Mouse (Mus musculus) heart, embryonic 14.5 days (tissue): Measurements from ENCODE around the gene Cd300lg. TPM values are rescaled to one million over a fixed set of nuclear protein-coding genes. Genes with fewer than 3 reads are reported as not detected.

Source experiments
- ATAC-seq: fragments of 200-750 bp; cut with Nextera tagmentation; 2 replicates; pipeline ENCODE4 v1.8.0; 2017; ENCODE audit warnings: low read depth, moderate TSS enrichment; ENCODE audit not compliant: insufficient number of reproducible peaks, insufficient read depth, low FRiP score
- H3K27ac ChIP-seq, 2 experiments: fragments of 200-500 bp in 1 of 2; fragments of 300-500 bp in 1 of 2; sonication (generic) in 1 of 2; replicated peaks in 1 of 2; 2 replicates each; pipeline ENCODE4 v1.5.1; 2012 to 2014; ENCODE audit warnings: low read depth in 2 of 2, low read length in 2 of 2, control low read depth in 1 of 2, mild to moderate bottlenecking in 1 of 2, mixed read lengths in 1 of 2; ENCODE audit not compliant: control insufficient read depth in 1 of 2, insufficient read depth in 1 of 2
- H3K27me3 ChIP-seq: fragments of 300-500 bp; sonication (generic); 2 replicates; pipeline ENCODE4 v1.6.1; 2014; ENCODE audit warnings: mild to moderate bottlenecking, low read length, control low read depth; ENCODE audit not compliant: control insufficient read depth, insufficient read depth
- H3K36me3 ChIP-seq: fragments of 300-500 bp; sonication (generic); 2 replicates; pipeline ENCODE4 v1.6.1; 2014; ENCODE audit warnings: mild to moderate bottlenecking, control low read depth, low read length, mixed read lengths; ENCODE audit not compliant: control insufficient read depth, insufficient read depth
- H3K4me1 ChIP-seq, 2 experiments: fragments of 200-500 bp in 1 of 2; fragments of 300-500 bp in 1 of 2; sonication (generic) in 1 of 2; 2 replicates each; pipeline ENCODE4 v1.6.1; 2012 to 2014; ENCODE audit warnings: low read length in 2 of 2, control low read depth in 1 of 2, mixed read lengths in 1 of 2; ENCODE audit not compliant: control insufficient read depth in 2 of 2, insufficient read depth in 2 of 2
- H3K4me2 ChIP-seq: fragments of 300-500 bp; sonication (generic); 2 replicates; pipeline ENCODE4 v1.6.1; 2014; ENCODE audit warnings: mild to moderate bottlenecking, low read length
- H3K4me3 ChIP-seq, 2 experiments: fragments of 200-500 bp in 1 of 2; fragments of 300-500 bp in 1 of 2; sonication (generic) in 1 of 2; 2 replicates each; pipeline ENCODE4 v1.5.1; 2012 to 2014; ENCODE audit warnings: low read length in 2 of 2, mild to moderate bottlenecking in 2 of 2, control low read depth in 1 of 2, low read depth in 1 of 2, moderate library complexity in 1 of 2; ENCODE audit not compliant: control insufficient read depth in 1 of 2, insufficient read depth in 1 of 2
- H3K9ac ChIP-seq: fragments of 300-500 bp; sonication (generic); 2 replicates; pipeline ENCODE4 v1.6.1; 2014; ENCODE audit warnings: mild to moderate bottlenecking, low read length
- H3K9me3 ChIP-seq: fragments of 300-500 bp; sonication (generic); 2 replicates; pipeline ENCODE4 v1.6.1; 2016; ENCODE audit warnings: low read length, control low read depth; ENCODE audit not compliant: control insufficient read depth
- WGBS: fragments of 180-500 bp; shearing (Covaris S2); extraction: QIAGEN DNeasy Blood & Tissue Kit; methylation state at CpG from one replicate; pipeline ENCODE4 v1.1.7; 2014; 5-methylcytosine and 5-hydroxymethylcytosine counted together
- polyA plus RNA-seq: library from polyadenylated mRNA; unstranded; fragments of >200 nt; fragmentation: Nextera tagmentation; extraction: Ambion mirVana; gene quantifications from 2 replicates; pipeline ENCODE4 v1.2.1, GENCODE M21; 2014

Cd300lg gene
- polyA plus RNA-seq, 1 experiment from 2014 or later: 4.8 TPM

- Histone ChIP-seq H3K9me3 (no peaks in the 10 kb centered on the region), H3K4me1 (peaks cover 4 to 13% of the 10 kb centered on the region in 2 experiments; a peak in 3 of 4 replicates), H3K4me3 (no peak overlapping the region), H3K4me2 (no peak overlapping the region), H3K27me3 (no peaks in the 10 kb centered on the region), H3K27ac (no peak overlapping the region), H3K36me3 (no peaks in the 10 kb centered on the region), H3K9ac (no peak overlapping the region)
- WGBS: 73% methylated on average over 4 of the region's 4 CpGs
- no peak for ATAC-seq
Observed at GRCm38 (mm10) chr11:102029304-102029703, 12.0 kb upstream of the Cd300lg start.

- no peak overlapping the region for H3K9ac ChIP-seq
- H3K9me3 ChIP-seq: no peaks in the 10 kb centered on the region
- H3K27me3 ChIP-seq: no peaks in the 10 kb centered on the region
- 46% methylated on average over 7 of the region's 7 CpGs for WGBS
- H3K4me2 ChIP-seq: no peak overlapping the region
- H3K36me3 ChIP-seq: no peaks in the 10 kb centered on the region
- no peak overlapping the region for H3K27ac ChIP-seq
- ATAC-seq: no peak
- H3K4me1 ChIP-seq: peaks cover 4 to 13% of the 10 kb centered on the region in 2 experiments; a peak in 3 of 4 replicates
- H3K4me3 ChIP-seq: no peak overlapping the region
Observed at GRCm38 (mm10) chr11:102029966-102030365, 11.3 kb upstream of the Cd300lg start.

- Histone ChIP-seq H3K9me3 (no peaks in the 10 kb centered on the region), H3K4me2 (no peak overlapping the region), H3K27me3 (no peaks in the 10 kb centered on the region), H3K4me3 (no peak overlapping the region), H3K9ac (no peak overlapping the region), H3K36me3 (no peaks in the 10 kb centered on the region), H3K4me1 (peaks cover 4 to 9% of the 10 kb centered on the region in 2 experiments; a peak in 3 of 4 replicates), H3K27ac (no peak overlapping the region)
- no peak for ATAC-seq
- WGBS: 71% methylated on average over 7 of the region's 7 CpGs
Observed at GRCm38 (mm10) chr11:102031149-102031548, 10.2 kb upstream of the Cd300lg start.

- Histone ChIP-seq H3K4me1 (no peaks in the 10 kb centered on the region), H3K27me3 (no peaks in the 10 kb centered on the region), H3K9ac (no peak overlapping the region), H3K4me2 (no peak overlapping the region), H3K36me3 (no peaks in the 10 kb centered on the region), H3K27ac (no peak overlapping the region), H3K4me3 (no peak overlapping the region), H3K9me3 (no peaks in the 10 kb centered on the region)
- 87% methylated on average over 12 of the region's 12 CpGs for WGBS
- ATAC-seq: no peak
Observed at GRCm38 (mm10) chr11:102033055-102033591, 8.2 kb upstream of the Cd300lg start.

GRCm38 (mm10) chr11:102034887-102035286, 6.4 kb upstream of the Cd300lg start:
- no peak for ATAC-seq
- H3K36me3 ChIP-seq: no peaks in the 10 kb centered on the region
- no peak overlapping the region for H3K4me3 ChIP-seq
- H3K4me2 ChIP-seq: no peak overlapping the region
- peaks cover 0 to 5% of the 10 kb centered on the region in 2 experiments; a peak in 1 of 4 replicates for H3K4me1 ChIP-seq
- H3K9ac ChIP-seq: no peak overlapping the region
- H3K9me3 ChIP-seq: no peaks in the 10 kb centered on the region
- WGBS: 74% methylated on average over 8 of the region's 8 CpGs
- no peaks in the 10 kb centered on the region for H3K27me3 ChIP-seq
- no peak overlapping the region for H3K27ac ChIP-seq

GRCm38 (mm10) chr11:102035456-102035960, 5.8 kb upstream of the Cd300lg start:
- Histone ChIP-seq H3K36me3 (no peaks in the 10 kb centered on the region), H3K27me3 (no peaks in the 10 kb centered on the region), H3K4me2 (no peak overlapping the region), H3K4me1 (peaks cover 0 to 5% of the 10 kb centered on the region in 2 experiments; a peak in 1 of 4 replicates), H3K9ac (no peak overlapping the region), H3K27ac (no peak overlapping the region), H3K4me3 (no peak overlapping the region), H3K9me3 (no peaks in the 10 kb centered on the region)
- ATAC-seq: no peak
- WGBS: 69% methylated on average over 5 of the region's 5 CpGs

GRCm38 (mm10) chr11:102036336-102036735, 5.0 kb upstream of the Cd300lg start:
- H3K27me3 ChIP-seq: no peaks in the 10 kb centered on the region
- no peak overlapping the region for H3K4me2 ChIP-seq
- H3K4me1 ChIP-seq: peaks cover 0 to 5% of the 10 kb centered on the region in 2 experiments; a peak in 1 of 4 replicates
- H3K9me3 ChIP-seq: no peaks in the 10 kb centered on the region
- no peak overlapping the region for H3K4me3 ChIP-seq
- ATAC-seq: no peak
- WGBS: 54% methylated on average over 7 of the region's 7 CpGs
- no peak overlapping the region for H3K9ac ChIP-seq
- H3K36me3 ChIP-seq: no peaks in the 10 kb centered on the region
- H3K27ac ChIP-seq: no peak overlapping the region

- Histone ChIP-seq H3K9me3 (no peaks in the 10 kb centered on the region), H3K4me1 (peaks cover 0 to 5% of the 10 kb centered on the region in 2 experiments; a peak in 1 of 4 replicates), H3K4me3 (no peak overlapping the region), H3K36me3 (no peaks in the 10 kb centered on the region), H3K4me2 (no peak overlapping the region), H3K9ac (no peak overlapping the region), H3K27ac (no peak overlapping the region), H3K27me3 (no peaks in the 10 kb centered on the region)
- 83% methylated on average over 6 of the region's 6 CpGs for WGBS
- ATAC-seq: no peak
Observed at GRCm38 (mm10) chr11:102037789-102038188, 3.5 kb upstream of the Cd300lg start.
